Mouse (Mus musculus): Measurements from ENCODE around the gene Dusp13.

Gene Dusp13

GRCm38 (mm10) chr14:21696186-21696830 lies 54.7 kb downstream of the Dusp13 start:
- no peak for DNase-seq

GRCm38 (mm10) chr14:21695020-21695419 lies 56.0 kb downstream of the Dusp13 start:
- DNase-seq: no peak

- DNase-seq: no peak
These were observed 59.9 kb downstream of the Dusp13 start for GRCm38 (mm10) chr14:21691070-21691469.

DNA sequence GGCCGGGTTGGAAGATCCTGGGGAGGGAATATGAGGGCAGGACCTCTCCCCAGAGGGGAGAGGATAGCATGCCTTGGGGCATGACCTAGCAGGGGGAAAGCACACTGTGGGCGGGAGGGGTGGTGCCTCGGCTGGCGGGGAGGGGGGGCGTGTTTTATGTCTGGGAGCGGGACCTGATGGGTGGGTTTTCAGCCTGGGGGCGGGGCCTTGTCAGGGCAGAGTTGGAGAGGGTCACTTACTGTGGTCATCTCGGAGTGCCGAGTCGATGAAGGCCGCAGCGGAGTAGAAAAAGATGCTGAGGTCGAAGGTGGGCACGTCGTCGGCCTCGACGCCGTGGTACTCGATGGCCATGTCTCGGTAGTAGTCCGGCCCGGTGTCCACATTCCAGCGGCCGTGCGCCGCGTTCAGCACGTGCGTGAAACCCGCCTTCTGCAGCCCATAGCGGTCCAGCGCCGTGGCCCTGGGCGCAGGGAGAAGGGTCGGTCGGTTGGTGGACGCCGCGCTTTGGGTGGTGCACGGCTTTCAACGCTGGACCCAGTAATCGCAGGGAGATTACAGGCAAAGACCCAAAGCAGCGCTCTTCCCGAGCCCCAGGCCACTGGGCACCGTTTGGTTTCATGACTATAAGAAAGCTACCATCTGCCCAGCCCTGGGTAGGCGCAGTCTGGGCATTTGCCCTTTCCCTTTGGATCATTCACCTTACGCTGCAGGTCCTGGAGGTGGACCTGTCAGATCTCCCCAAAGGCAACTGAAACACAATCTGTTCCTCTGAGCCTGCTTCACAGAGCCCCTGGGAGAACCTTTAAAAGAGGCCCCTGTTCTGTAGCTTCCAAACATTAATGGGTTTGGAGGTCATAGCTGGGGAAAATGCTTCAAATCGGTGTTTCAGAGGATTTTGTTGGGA lies 64.4 kb downstream of the Dusp13 start:
- no peak for DNase-seq

GRCm38 (mm10) chr14:21685411-21686146 lies 65.4 kb downstream of the Dusp13 start:
- DNase-seq: no peak

GRCm38 (mm10) chr14:21683834-21684233 lies 67.1 kb downstream of the Dusp13 start:
- DNase-seq: no peak
